Mouse (Mus musculus): Measurements from ENCODE around the gene Ddx46.
"Not testable (repeated sequence)": the region's sequence is repeated elsewhere in the genome, so short reads cannot be mapped to it uniquely, and the experiment has no call there.

Gene Ddx46

DNA sequence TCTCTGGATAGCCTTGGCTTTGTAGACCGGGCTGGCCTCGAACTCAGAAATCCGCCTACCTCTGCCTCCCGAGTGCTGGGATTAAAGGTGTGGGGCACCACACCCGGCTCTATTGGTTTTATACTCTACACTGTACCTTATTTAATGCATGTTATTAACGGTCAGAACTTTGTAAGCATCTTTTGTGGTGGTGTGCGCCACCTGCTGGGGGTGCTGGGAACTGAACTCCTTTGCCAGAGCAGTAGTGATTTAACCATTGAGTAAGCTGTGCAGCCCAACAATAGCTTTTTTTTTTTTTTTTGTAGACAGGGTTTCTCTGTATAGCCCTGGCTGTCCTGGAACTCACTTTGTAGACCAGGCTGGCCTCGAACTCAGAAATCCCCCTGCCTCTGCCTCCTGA, 5.7 kb downstream of the Ddx46 start:
- DNase-seq (ENCODE audit: low spot score), result peak; percentile 23

DNA sequence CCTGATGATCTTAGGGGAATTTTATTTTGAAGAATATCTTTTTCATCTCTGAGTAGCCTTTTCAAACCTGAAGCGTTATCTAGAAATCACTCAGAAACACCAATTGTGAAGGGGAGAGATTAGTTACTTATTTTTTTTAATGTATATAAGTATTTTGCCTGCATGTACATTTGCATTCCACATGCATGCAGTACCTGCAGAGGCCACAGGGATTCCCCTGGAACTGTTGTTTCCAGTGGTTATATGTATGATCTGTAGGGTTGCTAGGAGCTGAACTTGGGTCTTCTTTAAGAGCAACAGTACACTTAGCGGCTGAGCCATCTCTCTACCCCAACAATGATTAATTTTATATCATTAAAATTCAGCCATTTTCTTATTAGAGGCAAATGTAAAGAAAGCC, 9.7 kb downstream of the Ddx46 start:
- DNase-seq (ENCODE audit: low spot score), result no peak

DNA sequence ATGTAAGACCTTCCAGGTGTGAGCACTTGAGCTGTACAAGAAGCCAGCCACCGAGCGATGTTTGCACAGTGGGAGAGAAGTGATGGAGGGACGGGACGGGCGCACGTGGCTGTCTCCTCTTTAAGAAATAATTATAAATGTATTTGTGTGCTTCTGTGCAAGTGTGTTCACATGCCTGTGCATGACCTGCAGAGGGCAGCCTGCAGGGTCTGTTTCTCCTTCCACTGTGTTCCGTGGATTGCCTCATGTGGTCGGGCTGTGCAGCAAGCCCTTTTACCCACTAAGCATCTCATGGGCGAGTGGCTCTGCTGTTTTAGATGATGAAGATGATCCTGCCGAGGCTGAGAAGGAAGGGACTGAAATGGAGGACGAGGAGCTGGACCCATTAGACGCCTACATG, 15.3 kb downstream of the Ddx46 start:
- DNase-seq (ENCODE audit: low spot score), result no peak

DNA sequence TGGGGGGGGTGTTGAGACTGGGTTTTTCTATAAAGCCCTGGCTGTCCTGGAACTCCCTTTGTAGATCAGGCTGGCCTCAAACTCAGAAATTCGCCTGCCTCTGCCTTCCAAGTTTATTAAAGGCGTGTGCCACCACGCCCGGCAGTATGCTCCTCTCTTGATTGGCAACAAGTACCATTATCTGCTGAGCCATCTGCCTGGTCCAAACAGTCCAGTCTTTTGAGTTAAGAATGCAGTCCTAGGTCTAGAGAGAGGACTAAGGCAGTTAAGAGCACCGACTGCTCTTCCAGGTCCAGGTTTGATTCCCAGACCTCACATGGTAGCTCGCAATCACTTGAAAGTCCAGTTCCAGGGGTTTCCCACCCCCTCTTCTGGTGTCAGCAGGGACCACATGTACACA, 16.2 kb downstream of the Ddx46 start:
- DNase-seq (ENCODE audit: low spot score), result no peak

DNA sequence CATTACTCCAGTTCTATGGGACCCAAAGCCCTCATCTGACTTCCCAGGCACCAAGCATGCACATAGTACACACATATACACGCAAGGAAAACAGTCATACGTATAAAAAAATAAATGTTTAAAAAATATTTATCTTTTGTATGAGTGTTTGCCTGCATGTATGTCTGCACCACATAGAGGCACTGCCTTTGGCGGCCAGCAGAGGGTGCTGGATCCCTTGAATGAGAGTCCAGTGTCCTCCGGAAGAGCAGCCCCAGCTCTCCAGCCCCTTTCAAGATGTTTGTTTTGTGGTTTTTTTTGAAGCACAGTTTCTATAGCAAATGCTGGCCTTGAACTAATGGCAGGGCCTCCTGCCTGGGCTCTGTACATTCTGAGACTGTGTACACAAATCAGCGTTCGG, 33.7 kb downstream of the Ddx46 start:
- DNase-seq (ENCODE audit: low spot score), result no peak

DNA sequence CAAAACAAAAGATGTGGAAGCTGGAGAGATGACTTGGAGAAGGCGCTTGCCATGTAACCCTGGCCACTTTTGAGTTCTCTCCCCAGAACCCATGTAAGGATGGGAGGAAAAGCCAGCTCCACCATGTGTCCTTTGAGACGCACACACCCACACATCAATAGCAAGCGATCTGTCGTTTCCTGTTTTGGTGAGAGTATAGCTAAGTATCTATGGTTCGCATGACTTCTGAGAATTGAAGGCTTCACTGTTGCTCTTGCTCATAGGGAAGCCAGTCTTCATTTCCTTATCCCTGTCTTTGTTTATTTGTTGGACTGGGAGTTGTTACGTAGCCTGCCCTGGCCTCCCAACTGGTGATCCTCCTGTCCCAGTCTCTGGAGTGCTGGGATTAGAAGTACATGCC, 37.9 kb downstream of the Ddx46 start:
- DNase-seq (ENCODE audit: low spot score), result no peak

DNA sequence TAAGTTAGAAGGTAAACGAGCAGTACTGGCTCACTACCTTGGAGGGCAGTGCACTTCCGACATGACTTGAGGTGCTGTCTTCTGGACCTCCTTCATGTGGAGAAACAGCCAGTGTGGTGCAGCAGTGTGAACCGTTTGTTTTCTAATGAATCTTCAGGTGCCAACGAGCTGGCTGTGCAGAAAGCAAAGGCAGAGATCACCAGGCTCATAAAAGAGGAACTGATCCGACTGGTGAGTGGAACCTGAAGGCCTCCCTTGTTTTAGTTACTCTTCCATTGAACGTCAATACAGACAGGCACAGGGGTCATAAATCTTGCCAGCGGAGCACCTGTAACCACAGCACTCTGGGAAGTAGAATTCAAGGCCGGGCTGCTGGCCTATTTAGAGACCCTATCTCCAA, 42.5 kb downstream of the Ddx46 start:
- no peak for DNase-seq (ENCODE audit: low spot score)

DNA sequence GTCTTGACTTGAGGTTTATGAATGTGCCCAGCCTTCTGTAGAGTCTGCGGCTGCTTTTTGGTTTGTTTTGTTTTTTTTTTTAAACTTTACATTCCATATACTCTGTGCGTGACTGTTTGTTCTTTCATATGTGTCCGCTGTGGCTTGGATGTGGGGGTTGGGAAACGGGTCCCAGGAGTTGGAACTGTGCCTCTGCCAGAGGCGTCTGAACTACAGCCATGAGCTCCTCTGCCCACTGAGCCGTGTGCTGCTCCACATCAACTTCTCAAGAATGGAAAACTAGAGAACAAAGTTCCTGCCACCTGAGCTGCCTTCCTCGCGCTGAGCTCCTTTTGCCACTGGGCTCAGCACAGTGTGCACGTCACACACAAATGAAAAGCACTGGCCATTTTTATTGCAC, 47.4 kb downstream of the Ddx46 start:
- no peak for DNase-seq (ENCODE audit: low spot score)

DNA sequence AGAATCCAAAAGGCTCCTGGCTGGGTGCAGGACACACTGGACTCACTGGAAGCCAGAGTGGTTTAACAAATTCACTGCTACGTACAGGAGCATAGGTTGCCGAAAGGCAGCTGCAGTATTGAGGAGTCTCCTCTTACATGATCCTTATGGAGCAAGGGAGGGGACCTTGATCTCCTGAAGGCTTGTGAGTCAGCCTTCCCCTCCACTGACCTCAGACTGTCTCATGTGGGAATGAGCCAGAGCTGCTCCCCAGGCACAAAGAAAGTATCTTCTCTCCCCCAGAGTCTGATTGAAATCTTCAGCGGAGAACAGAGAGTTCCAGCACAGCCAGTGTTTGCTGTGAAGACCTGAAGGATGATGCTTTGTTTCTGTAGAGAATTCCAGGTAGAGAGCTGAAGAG, 48.8 kb downstream of the Ddx46 start:
- DNase-seq (ENCODE audit: low spot score), result no peak

DNA sequence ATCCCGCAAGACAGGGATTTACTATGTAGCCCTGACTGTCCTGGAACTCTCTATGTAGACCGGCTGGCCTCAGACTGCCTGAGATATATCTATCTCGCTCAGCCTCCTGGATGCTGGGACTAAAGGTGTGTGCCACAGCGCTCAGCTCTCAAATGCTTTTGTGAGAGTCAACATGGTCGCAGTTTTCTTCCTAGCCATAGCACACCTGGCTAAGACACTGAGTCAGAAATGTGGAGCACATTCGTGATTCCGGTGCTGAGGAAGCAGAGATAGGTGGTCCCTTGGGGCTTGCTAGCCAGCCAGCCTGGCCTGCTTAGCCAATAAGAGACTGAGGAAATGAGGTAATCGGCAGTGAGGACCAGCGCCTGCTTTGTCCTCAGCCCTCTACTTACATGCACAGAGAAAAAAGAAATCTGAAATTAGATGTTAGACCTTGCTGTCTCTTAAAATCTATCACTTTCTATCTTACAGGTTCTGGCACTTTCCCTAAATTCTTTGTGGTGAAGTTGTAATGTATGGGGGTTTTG, 51.3 kb downstream of the Ddx46 start:
- no peak for DNase-seq (ENCODE audit: low spot score)

DNA sequence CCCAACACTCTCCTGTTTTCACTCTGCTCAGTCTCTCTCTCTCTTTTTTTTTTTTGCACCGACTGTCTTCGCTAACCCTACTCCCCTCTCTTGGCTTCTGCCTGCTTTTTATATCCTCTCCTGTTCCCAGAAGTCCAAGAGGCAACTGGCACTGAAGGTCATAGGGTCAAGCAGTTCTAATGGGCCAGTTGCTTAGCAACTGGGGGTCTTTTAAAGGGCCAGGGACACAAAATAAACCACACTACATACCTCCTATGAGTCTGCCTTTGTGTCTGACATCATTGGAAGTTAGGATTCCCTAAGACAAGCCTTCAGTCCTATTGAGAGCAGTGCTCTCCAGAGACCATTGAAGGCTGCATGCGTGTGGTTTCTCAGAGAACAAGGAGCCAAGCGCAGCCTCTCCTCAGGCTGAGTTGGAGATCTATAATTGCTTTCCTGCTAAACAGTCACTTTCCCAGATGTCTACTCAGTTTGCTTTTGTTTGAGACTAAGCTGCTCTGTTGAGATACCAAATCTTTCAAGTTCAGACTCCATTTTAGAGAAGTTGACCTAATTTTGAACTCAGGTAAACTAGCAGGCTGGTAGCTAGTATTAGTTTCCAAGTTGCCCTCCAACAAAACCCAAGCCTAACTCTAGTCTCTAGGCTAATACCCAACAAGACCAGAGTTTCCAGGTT, 53.2 kb downstream of the Ddx46 start:
- DNase-seq (ENCODE audit: low spot score), result no peak

DNA sequence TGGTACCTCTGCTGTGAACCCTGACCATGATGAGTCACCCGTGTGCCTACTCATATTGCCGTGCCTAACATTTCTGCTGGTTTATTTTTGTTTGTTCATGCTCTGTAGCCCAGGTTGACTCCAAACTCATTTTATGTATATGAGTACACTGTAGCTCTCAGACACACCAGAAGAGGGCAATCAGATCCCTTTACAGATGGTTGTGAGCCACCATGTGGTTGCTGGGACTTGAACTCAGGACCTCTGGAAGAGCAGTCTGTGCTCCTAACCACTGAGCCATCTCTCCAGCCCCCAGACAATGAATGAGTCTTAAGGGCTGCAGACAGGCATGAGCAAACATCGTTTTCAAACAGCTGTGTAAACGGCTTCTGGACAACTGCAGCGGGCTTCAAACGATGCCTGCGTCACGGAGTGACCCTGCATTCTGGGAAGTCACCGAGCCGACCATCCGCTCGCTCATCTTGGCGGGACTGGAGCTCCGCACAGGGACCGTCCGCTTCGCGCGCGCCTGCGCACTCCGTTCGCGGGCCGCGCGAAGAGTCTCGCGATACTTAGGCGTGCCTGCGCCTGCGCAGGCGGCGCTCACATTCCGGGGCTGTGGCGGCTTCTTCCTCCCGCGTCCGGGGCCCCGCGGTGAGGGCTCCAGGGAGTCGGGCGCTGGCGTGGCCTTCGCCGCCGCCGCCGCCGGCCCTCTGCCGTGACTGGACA, 57.9 kb downstream of the Ddx46 start, which contains the start of gene B230219D22Rik:
B230219D22Rik (plus strand) TSS at position 590 of the 708 bp plus-strand sequence.
- peak; percentile 82 for DNase-seq (ENCODE audit: low spot score)

DNA sequence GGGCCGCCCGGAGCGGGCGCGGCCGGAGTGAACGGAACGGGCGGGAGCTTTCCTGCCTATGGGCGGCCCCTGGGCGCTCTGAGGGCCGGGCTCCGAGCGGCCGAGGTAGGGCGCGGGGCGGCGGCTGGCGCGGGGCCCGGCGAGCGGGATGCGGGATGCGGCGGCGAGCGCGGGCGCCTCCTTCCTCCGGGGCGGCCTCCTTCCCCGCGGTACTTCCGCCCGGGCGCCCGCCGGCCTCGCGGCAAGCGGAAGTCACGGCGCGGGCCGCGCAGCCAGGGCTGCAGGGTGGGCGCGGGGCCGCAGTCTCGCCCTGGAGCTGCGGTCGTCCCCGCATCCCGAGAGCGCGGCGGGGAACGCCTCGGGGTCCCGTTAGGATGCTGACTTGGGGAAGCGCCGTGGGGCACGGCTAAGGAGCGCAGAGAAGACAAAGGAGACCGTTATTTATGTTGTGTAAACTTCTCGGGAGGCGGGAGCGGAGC, 58.5 kb downstream of the Ddx46 start:
- no peak for DNase-seq (ENCODE audit: low spot score)

DNA sequence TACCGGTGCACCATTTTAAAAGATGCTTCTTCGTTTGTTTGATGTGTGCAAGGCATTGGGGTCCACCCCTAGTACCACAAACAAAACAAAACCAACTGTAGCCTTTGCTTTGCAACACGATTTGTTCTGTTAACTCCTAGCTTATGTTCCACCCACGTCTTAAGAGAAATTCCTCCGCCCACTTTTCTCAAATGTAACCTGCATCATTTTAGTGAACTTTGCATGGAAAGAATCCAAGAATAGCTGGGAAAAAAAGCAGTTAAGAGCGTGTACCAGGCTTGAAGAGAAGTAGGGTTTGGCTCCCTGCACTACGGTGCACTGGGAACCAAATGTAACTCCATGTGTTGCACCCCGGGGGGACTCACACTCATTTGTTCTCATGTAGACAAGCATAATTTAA, 59.3 kb downstream of the Ddx46 start:
- DNase-seq (ENCODE audit: low spot score), result no peak

DNA sequence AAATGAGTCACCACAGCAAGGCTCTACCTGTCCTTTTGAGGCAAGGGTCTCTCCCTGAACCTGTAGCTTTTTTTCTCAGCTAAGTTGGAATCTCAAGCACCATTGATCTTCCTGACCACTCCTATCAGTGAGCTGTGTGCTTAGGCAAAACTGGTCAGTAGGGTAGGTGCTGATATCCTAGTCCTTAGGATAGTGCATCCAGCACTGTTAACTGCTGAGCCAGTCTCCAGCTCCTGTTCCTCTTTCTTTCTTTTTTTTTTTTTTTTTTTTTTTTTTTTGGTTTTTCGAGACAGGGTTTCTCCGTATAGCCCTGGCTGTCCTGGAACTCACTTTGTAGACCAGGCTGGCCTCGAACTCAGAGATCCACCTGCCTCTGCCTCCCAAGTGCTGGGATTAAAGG, 61.2 kb downstream of the Ddx46 start:
- not testable (repeated sequence) for DNase-seq (ENCODE audit: low spot score)

DNA sequence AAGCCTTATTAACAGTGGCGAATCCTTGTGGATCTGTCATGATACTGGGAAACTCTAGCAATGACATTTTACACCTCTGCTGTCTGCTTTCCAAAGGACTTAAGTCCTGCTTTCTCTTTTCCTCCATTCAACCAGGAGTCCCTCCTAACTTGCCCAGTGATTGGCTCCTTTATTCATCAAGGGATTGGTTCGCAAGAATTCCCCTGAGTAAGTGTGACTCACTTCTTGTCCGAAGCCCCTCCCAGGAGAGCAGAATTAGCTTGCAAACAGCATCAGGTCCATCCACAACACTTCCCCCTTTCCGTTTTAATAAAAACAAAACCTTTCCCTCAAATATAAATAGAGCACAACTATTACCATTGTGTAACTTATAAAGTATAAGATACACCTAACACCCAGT, 69.5 kb downstream of the Ddx46 start:
- DNase-seq (ENCODE audit: low spot score), result no peak

DNA sequence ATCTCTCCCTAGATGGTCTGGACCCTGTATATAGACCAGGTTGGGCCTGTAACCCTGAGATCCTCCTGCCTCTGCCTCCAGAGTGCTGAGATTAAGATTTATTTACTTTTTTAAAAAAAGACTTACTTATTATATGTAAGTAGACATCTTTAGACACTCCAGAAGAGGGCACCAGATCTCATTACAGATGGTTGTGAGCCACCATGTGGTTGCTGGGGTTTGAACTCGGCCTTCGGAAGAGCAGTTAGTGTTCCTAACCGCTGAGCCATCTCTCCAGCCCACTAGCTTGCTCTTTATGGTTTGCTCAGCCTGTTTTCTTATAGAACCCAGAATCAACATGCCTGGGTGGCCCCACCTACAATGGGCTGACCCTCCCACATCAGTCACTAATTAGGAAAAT, 78.0 kb downstream of the Ddx46 start:
- DNase-seq (ENCODE audit: low spot score), result no peak

DNA sequence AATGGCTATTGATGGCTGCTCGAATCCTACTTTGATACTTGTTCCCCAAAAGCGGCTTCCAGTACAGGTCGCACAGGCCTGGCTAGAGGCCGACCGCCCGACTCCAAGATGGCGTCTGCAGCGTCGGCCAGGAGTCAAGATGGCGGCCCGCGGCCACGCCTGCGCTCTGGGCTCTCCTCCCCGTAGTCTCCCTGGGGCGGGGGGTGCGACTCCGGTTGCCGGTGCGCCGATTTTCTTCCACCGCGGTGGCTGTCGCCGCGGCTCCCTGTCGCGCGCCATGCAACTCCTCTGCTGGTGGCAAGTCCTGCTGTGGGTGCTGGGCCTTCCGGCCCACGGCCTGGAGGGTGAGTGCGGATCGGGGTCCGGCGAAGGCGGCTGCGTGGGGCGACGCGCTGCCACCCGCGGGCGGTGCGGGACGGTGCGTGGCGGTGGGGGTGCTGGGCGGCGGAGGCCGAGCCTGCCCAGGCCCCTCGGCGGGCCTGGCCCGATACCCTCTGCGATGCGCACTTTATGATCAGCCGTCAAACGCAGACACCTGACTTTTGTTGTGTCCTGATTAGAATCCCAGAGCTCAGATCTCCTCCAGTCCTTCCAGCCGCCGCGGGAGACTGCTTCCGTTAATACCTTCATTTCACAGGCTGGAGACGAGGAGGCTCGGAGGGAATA, 79.8 kb downstream of the Ddx46 start, which contains the start of gene Txndc15:
Txndc15 (plus strand) TSS at position 150 of the 666 bp plus-strand sequence.
- peak; percentile 75 for DNase-seq (ENCODE audit: low spot score)

DNA sequence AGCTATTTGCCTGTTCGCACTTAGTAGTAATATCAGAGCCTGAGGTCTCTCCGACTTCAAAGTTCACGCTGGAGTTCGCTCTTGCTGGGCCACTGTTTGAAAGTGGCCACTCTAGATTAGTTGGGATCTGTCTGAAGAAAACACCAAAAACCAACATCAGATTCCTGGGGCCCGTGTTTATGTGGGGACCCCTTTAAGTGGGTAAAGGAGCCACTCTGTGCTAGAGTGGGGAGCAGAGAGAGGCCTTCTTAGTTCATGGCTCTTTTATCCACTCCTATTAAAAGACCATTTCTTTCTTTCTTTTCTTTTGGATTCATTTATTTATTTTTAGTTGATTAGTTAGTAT, 80.3 kb downstream of the Ddx46 start:
- DNase-seq (ENCODE audit: low spot score), result no peak

DNA sequence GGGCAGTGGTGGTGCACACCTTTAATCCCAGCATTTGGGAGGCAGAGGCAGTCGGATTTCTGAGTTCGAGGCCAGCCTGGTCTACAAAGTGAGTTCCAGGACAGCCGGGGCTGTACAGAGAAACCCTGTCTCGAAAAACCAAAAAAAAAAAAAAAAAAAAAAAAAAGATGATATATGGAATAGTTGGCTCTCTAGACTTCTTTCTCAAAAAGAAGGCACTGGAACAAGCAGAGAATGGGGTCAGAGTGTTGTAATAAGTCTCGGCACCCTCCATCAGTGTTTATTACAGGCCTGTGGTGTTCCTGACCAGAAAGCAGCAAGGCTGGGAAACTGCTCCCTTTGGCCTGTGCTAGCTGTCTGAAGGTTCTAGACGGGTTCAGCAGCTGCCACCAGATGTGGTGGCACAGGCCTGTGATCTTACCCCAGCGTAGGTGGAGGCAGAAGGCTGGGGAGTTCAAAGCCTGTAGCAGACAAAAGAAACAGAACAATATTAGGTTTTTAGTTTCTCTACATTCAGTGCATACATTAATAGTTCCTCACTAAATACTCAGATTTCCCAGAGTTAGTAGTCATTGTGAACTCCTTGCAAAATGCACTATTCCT, 81.2 kb downstream of the Ddx46 start:
- no peak for DNase-seq (ENCODE audit: low spot score)

DNA sequence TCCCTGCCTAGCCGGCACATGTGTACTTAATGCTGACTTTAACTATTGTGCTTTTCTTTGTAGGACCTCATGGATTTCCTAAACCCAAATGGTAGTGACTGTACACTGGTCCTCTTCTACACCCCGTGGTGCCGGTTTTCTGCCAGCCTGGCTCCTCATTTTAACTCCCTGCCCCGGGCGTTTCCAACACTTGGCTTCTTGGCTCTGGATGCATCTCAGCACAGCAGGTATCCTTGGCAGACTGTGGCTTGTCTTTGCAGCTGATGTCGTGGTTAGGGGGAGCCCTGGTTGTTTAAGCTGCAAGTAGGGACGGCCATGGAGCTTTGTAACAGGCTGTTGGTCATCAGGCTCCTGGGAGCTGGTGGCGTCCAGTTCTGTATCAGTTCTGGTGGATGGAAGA, 86.7 kb downstream of the Ddx46 start:
- DNase-seq (ENCODE audit: low spot score), result no peak

DNA sequence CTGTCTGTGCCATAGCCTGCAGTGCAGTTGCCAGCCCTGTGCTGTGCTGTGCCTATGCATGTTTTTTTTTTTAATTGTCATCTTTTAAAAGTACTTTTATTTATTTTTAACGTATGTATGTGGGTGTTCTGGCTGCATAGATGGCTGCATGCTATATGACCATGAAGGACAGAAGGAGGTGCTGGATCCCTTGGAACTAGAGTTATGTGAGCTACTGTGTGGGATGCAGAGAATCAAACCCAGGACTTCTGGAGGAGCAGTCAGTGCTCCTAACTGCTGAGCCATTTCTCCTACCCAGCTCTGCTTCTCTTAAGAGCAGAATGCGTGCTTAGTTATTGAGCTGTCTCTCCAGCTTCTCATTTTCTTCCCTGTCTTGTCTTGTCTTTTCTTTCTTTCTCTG, 87.2 kb downstream of the Ddx46 start:
- DNase-seq (ENCODE audit: low spot score), result no peak

Data from ovary, adult 18-20 months (tissue).